Mouse (Mus musculus) C2C12 (cell line): ENCODE measurements around the gene Wdr27.

ENCODE experiments used
- CTCF ChIP-seq: IDR thresholded peaks from one replicate; pipeline ENCODE4 v1.5.1; 2011; ENCODE audit not compliant: control insufficient read depth, insufficient read depth, insufficient read length
- MAX ChIP-seq: IDR thresholded peaks from one replicate; pipeline ENCODE4 v1.6.1; 2011; ENCODE audit warnings: mild to moderate bottlenecking, control low read depth
- USF1 ChIP-seq: IDR thresholded peaks from one replicate; pipeline ENCODE4 v1.6.1; 2011; ENCODE audit warnings: low read depth, mild to moderate bottlenecking, control low read depth, moderate library complexity

- TF ChIP-seq CTCF (no peak), USF1 (no peak), MAX (no peak)
Measured at GRCm38 (mm10) chr17:14860220-14860619, 82.7 kb downstream of the Wdr27 start.
